Mouse (Mus musculus) heart, adult 8-10 months (tissue): Measurements from ENCODE around the gene Foxp4. TPM values are rescaled to one million over a fixed set of nuclear protein-coding genes. Genes with fewer than 3 reads are reported as not detected.

ENCODE experiments used
- DNase-seq: peaks from one replicate; pipeline ENCODE4 v3.0.0; 2022; ENCODE audit warnings: low spot score
- total RNA-seq, 4 experiments: library from RNA; stranded (reverse); gene quantifications; 2 replicates each; pipeline ENCODE4 v1.2.4; 2022

The Foxp4 gene
- total RNA-seq = 10 to 100 TPM; 10.2 to 12.7 (median 10.5) TPM

GRCm38 (mm10) chr17:47924383-47925339, at the start of gene Foxp4:
TSS of gene Foxp4 (minus strand) at chr17:47924645.
- DNase-seq = peak; percentile 77

DNA sequence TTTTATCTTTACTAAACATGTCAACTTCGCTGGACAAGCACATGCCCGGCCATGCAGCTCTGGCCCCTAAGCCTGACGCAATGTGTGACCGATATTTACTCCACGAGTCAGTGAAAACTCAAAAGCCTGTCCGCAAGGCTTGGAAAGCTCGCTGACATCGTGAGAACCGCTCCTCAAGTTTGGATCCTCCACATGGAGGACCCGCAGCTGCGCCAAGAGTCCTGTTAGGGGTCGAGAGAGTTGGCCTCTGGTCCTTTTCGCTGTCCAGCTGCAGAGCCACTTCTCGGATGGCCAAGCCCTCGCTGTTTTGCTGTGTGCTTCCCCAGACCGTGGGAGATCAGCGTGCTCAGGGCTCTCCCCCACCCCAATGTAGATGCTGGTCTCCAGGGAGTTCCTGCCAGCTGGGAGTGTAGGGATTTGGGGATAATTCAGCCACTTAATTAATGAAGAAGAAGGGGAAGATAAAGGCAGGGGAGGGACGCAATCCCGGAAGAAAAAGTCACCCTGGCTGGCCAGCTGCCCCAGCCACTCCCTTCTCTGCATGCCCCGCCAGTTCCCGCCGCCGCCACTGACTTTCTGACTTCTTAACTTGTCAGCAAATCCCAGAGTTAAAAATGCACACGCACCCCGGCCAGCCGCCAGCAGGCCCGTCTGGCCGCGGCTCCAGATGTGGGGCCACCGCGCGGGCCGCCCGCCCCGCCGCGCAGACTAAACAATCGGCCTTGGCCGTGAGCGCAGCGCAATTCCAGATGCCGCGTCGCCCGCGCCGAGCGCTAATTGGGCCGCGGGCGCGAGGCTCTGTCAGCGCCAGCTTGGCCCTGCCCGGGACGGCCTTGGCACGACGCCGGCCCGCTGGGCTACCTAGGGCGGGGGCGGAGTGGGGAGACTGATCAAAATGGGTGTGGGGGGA, 49.4 kb upstream of the Foxp4 start:
- peak; percentile 78 for DNase-seq

- DNase-seq = no peak
Observed at GRCm38 (mm10) chr17:47965885-47966505, 41.5 kb upstream of the Foxp4 start.

DNA sequence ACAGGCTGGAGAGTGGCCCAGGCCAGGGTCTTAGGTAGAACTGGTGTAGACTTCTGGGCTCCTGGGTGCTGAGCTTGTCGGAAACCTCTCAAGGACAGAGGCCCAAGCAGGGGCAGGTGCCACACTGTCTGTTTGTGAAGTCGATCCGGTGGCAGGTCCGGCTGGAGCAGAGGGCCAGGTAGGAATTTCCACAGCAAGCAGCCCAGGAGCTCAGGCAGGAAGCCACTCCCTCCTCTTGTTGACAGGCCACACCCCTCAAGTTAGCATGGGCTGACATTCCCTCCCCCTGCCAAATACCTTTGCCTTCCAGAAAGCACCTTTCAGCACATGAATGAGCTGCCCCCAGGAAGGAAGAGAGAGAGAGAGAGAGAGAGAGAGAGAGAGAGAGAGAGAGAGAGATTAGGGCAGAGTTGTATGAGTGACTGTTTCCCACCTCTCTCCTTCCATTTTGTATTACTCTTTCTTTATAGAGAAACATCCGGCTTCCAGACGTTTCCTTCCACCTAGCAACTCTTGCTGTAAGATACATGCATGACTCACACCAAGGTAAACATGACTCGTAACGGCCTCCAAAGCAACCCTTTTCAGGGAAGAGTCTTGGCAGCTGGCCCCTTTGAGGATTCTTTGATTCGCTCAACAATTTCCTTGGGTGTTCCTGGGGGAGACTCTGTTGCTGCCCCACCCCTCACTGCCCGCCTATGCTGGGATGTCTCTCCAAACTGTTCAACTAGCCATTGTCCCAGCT, 33.8 kb upstream of the Foxp4 start:
- DNase-seq = no peak

DNA sequence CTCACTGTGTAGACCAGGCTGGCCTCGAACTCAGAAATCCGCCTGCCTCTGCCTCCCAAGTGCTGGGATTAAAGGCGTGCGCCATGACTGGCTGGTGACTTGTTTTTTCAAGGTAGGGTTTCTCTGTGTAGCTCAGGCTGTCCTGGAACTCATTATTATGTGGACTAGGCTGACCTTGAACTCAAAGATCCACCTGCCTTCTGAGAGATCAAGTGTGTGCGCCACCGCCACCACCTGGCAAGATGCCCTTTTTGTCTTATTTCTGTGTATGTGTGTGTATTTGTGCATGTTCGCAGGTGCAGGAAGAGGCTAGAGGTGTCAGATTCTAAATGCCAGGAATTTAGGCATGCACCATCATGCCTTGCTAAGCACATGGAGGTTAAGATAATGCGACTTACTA, 32.0 kb upstream of the Foxp4 start:
- DNase-seq = no peak

DNA sequence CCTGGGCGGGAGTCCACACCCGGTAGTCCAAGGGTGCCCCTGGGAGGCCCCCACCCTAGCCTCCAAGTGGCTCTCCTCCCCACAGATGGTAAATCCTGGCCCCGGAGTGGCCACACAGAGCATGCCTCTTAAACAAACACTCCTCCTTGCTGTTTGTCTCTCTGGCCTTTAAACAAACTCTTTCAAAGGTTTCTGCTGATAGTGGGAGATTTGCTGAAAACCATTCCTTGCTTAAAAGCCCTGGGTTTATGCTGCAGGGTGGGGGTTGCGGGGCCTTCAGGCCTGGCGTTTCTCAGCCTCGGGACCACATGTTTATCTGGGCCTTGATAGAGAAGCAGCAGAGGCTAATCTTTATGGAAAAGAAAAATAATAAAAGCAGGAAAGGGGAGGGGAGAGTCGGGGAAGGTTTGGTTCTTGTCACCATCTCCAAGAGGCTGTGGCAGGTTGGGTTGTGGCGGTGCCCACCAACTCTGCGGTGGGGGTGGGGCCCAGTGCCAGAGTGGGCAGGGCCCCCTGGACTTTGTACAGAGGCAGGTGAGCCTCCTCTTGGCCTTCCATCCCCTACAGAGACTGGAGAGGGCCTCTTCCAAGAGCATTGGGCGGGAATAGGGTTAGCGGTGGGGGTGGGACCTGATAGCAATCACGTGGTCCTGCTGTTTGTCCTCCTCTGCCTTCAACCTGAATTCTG, 30.8 kb upstream of the Foxp4 start:
- DNase-seq = no peak

DNA sequence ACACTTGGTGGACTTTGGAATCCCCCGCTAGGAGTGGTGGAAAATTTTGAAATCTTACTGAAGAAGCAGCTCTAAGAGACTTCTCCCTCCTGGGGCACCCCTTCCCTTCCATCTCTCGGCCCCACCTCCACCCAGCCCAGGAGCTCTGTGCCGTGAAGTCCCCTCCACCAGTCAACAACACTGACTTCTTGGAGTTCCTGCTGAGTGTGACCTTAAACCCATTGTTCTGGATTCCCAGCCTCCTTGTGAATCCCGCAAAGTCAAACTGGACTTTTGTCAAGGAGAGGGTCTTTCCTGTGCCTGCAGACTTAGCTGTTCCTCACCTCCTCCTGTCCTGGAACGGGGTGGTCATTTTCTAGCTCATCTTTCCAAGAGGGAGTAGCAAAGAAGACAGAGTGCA, 28.8 kb upstream of the Foxp4 start:
- DNase-seq = no peak

GRCm38 (mm10) chr17:47952368-47953081, 28.1 kb upstream of the Foxp4 start:
- no peak for DNase-seq

DNA sequence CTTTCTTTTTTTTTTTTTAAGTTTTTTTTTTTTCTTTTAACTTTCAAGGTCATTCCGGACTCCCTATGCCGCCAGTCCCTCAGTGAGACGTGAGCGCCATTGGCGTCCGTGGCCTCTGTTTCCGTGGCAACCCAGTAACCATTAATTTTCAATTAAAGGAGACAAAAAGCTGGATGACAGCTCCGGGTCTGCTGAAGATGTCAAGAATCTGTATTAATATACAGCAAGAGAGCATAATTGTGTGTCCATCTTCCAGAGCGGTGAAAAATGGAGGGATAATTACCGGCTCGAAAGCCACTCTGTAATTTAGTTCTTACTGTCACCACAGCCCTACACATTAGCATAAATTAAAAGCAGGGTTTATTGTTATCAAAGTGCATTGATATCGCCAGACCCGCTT, 27.0 kb upstream of the Foxp4 start:
- no peak for DNase-seq

DNA sequence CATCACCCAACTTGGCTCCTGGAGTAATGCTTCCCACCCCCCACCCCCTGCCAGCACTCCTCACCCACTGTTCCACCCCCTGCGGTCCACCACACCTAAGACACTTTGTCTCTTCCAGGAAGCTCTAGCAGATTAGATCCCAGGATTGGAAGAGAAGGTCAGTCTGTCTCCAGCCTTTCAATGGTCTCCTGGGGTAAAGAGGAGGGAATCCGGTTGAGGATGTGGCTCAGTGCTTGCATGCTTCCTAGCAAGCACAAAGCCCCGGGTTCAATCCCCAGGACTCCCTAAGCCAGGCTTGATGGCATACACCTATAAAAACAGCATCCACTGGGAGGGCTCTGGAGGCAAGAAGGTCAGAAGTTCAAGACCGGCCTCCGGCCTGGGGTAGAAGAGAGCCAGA, 26.4 kb upstream of the Foxp4 start:
- DNase-seq = no peak

DNA sequence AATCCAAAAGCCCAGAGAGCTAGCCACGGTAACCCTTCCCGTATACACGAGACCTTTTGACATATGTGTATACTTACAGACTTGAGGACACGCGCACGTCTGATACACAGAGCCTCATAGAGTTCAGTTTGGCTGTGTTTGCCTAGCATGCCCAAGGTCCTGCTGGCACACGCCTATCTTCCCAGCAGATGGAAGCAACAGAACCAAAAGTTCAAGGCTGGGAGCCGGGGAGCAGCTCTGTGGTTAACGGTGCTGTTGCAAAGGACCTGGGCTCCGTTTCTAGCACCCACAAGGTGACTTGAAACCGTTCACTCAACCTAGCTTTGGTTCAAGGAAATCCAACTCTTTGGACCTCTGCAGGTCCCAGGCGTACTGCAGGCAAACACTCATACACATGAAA, 25.0 kb upstream of the Foxp4 start:
- DNase-seq = no peak

DNA sequence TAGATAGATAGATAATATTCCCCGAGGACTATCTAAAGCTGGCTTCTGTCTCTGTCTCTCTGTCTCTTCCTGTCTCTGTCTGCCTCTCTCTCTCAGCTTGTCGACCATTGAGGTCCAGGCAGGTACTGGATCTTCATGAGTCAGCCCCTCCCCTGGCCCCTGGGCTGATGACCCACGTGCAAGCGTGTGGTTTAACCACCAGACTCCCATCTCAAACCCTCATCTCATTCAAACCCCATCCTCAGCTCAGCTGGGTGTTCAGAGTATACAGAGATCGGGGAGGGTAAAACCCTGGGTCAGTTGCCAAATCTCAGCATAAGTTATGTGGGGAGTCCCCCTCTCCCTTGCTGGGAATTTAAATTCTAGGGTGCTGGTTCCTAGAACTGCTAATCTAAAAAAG, 24.3 kb upstream of the Foxp4 start:
- DNase-seq = no peak

DNA sequence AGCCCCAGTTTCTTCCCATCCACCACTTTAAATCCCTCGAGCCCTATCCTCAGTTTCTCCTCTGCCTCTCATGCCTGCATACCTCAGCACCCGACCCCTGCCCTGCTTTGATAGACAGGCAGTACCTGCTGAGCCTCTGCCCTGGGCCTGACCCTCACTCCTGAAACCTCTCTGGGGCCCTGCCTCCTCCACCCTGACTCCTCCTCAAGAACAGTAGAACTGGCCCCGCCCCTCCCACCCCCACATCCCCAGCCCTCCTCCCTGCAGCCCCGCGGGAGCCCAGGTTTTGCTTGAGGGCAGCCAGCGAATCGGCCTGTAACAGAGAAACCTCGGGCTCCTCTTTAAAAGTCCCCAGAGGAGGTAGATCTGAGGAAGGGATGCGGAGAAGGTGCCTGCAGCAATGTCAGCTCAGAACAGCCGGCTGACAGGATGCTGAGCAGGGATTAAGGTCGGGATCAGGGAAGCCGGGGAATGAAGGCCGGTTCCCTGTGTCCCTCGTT, 22.5 kb upstream of the Foxp4 start:
- no peak for DNase-seq

DNA sequence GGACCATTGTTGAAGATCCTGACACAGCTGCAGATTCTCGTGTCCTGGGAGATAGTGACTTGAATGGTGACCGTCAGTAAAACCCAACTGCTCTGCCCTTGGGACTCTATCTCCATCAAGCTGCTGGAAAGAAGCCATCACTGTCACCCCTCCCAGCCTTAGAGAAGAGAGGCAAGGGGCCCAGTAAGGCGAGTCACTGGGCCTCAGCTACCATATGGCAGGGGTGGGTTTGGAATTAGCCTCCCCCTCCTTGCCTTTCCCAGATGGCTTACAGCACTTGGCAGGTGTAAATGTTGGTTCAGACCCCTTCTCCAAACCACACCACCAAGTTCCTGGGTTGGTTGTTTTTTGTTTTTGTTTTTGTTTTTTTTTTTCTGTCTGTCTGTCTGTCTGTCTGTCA, 21.7 kb upstream of the Foxp4 start:
- no peak for DNase-seq

DNA sequence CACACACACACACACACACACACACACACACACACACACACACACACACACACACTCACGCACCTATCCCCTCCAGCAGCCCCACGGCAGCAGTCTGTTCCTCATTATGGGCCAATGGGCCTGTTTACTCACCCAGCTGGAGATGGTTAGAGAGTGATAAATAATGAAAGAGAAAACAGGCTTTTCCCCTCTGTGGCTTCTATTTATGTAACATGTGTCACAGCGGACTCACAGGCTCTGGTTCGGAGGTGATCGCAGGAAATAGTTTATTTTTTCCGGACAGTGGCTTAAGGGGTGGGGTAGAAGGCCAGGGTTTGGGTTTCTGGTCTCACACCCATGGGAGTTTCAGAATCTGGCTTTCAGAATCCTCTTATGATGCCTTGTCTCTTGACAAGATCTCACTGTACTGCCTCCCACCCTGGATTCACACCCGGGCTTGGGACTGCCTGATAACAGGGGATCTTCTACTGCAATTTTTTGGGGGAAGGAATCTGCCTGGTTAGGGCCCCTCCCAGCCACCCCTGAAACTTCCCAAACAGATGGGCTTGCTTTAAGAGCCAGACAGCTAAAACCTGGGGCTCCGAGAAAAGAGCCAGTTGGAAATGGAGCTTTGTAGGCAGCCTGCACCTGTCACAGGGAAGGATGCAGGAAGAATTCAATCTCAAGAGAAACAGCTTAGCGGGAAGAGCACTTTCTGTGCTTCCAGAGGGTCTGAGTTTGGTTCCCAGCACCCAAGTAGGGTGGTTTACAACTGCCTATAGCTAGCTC, 18.8 kb upstream of the Foxp4 start:
- DNase-seq = no peak

DNA sequence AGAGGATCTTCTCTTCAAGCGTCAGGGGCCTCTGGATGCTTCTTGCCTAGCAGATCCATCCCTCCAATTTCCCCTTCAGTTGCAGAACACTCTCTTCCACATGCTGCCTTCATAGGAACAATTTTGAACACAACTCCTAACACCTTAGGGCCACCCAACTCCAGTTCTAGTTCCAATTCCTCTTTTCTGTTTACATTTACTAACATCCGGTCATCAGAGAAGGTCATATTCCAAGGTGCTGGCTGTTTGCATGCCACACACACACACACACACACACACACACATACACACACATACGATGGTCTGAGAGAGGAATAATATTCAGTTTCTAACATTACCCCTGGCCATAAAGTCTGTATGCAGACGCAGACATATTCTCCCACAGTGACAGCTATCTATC, 17.6 kb upstream of the Foxp4 start:
- no peak for DNase-seq

GRCm38 (mm10) chr17:47938839-47939238, 14.4 kb upstream of the Foxp4 start:
- no peak for DNase-seq

- DNase-seq = no peak
Observed at GRCm38 (mm10) chr17:47937926-47938600, 13.6 kb upstream of the Foxp4 start.

- DNase-seq = no peak
Observed at GRCm38 (mm10) chr17:47936591-47936990, 12.1 kb upstream of the Foxp4 start.
